Mouse (Mus musculus) cerebellum, adult 2 months (tissue): Measurements from ENCODE around the gene Cdkn1a. TPM values are rescaled to one million over a fixed set of nuclear protein-coding genes. Genes with fewer than 3 reads are reported as not detected.
"Not testable (repeated sequence)": the region's sequence is repeated elsewhere in the genome, so short reads cannot be mapped to it uniquely, and the experiment has no call there.

Experiments used
- DNase-seq, 2 experiments: peaks; one replicate each; pipeline ENCODE4 v3.0.0; 2021
- H3K27ac ChIP-seq: fragments of 200-500 bp; 2 replicates; pipeline ENCODE4 v1.5.1; 2012; ENCODE audit warnings: low read length, control low read depth, inconsistent platforms; ENCODE audit not compliant: insufficient read depth
- H3K27me3 ChIP-seq: fragments of 200-500 bp; 2 replicates; pipeline ENCODE4 v1.6.1; 2012; ENCODE audit warnings: inconsistent platforms, mild to moderate bottlenecking, low read length, moderate library complexity; ENCODE audit not compliant: control insufficient read depth, insufficient read depth
- H3K4me1 ChIP-seq: fragments of 200-500 bp; 2 replicates; pipeline ENCODE4 v1.6.1; 2011; ENCODE audit warnings: low read length; ENCODE audit not compliant: control insufficient read depth, insufficient read depth
- H3K4me3 ChIP-seq: fragments of 200-500 bp; replicated peaks from 2 replicates; pipeline ENCODE3; 2011; ENCODE audit warnings: mild to moderate bottlenecking, low read depth, low read length, control low read depth; ENCODE audit not compliant: insufficient read depth
- CTCF ChIP-seq: fragments of 200-500 bp; IDR thresholded peaks from 2 replicates; pipeline ENCODE4 v1.5.1; 2011; ENCODE audit warnings: low read depth, mild to moderate bottlenecking, control low read depth, low read length, moderate library complexity, borderline replicate concordance; ENCODE audit not compliant: insufficient read depth
- POLR2A ChIP-seq: fragments of 200-500 bp; IDR thresholded peaks from 2 replicates; pipeline ENCODE4 v1.6.1; 2011; ENCODE audit warnings: low read length, control low read depth, borderline replicate concordance; ENCODE audit not compliant: insufficient read depth
- WGBS: fragments of 180-500 bp; shearing (Covaris S2); methylation state at CpG from one replicate; pipeline ENCODE4 v1.1.7; 2018; 5-methylcytosine and 5-hydroxymethylcytosine counted together
- polyA plus RNA-seq: library from polyadenylated mRNA; depleted of rRNA; stranded (reverse); fragments of >200 nt; gene quantifications from 2 replicates; pipeline ENCODE4 v1.2.3, GENCODE M21; 2012; rRNA removed

The Cdkn1a gene
- 12.6 and 19.4 TPM in 2 replicates for polyA plus RNA-seq

DNA sequence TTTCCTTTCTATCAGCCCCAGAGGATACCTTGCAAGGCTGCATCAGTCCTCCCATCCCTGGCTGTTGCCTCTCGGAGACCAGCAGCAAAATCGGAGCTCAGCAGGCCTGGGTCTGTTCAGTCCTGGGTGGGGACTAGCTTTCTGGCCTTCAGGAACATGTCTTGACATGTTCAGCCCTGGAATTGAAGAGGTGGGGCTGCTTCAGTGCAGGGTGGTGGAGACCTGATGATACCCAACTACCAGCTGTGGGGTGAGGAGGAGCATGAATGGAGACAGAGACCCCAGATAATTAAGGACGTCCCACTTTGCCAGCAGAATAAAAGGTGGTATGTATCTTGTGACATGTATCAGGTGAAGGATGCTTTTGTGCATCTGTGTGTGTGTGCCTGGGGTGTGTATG, at the start of gene Cdkn1a:
Cdkn1a (plus strand) TSS at position 201 of the 400 bp plus-strand sequence.
- peaks cover 4% of the 10 kb centered on the region for H3K4me1 ChIP-seq
- H3K27me3 ChIP-seq: no peaks in the 10 kb centered on the region
- 93% methylated on average over 3 of the region's 3 CpGs for WGBS
- H3K27ac ChIP-seq: no peak within 1 kb of the TSS
- no peak for DNase-seq
- H3K4me3 ChIP-seq: no peak within 1 kb of the TSS
- TF ChIP-seq CTCF: no peak
- no peak for TF ChIP-seq POLR2A

DNA sequence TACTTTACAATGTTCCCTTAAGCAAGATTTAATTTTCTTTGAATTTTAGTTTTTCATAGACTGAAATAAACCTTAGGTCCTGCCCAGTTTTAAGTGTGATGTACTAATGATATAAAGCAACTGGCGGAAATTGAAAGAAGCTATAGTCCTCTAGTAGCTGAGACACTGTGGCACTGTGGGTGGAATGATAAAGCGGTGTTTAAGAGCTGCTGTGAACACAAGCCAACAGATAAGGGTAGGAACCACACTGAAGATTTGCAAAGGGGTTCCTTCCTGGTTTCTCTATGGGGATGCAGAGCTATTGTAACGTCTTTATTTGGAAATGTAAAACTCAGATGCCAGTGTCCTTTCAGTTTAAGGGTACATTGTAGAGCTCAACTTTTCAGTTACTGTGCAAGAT, 49.1 kb upstream of the Cdkn1a start:
- not testable (repeated sequence) for DNase-seq, H3K4me3 ChIP-seq, H3K27ac ChIP-seq, H3K27me3 ChIP-seq
- peaks cover 16% of the 10 kb centered on the region for H3K4me1 ChIP-seq
- WGBS: 76% methylated on average over 3 of the region's 3 CpGs

DNA sequence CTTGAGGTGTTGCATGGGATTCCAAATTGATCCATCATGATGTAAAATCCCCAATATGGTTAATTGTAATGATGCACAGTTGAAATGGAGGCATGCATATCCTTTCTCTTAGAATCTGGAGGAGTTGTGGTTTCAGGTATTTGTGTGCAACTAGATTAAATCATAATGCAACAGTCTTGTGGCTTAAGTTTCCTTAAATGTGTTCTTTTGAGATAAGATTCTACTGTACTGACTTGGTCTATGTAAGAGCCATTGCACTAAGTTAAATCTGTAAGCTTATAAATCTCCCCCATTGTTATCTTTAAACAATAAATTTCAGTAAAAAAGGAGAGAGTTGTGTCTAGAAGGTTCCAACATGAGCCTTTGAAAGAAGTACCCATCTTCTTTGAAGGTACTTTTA, 48.2 kb upstream of the Cdkn1a start:
- peaks cover 22% of the 10 kb centered on the region for H3K4me1 ChIP-seq
- no peak for TF ChIP-seq CTCF
- no peak for TF ChIP-seq POLR2A
- no peak overlapping the region for H3K27ac ChIP-seq
- no peak overlapping the region for H3K4me3 ChIP-seq
- no peaks in the 10 kb centered on the region for H3K27me3 ChIP-seq
- DNase-seq: no peak

DNA sequence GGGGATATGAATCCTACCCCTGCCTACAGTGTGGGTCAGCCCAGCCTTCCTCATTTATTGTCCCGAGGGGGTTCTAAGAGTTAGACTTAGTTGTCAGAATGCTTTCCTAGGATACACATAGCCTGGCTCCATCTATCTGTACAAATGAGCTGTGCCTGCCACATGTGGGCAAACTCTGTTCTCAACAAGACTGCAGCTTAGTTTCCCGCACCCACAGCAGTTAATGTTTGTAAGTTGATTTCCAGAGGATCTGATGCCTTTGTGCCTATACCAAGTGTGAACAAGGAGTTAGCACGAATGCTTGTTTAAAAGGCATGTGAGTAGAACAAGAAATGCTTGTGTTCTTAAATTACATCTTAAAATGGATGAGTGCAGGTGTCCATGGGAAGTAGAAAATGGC, 47.2 kb upstream of the Cdkn1a start:
- TF ChIP-seq POLR2A (no peak), CTCF (no peak)
- no peak for DNase-seq
- Histone ChIP-seq H3K27me3 (no peaks in the 10 kb centered on the region), H3K4me1 (peaks cover 20% of the 10 kb centered on the region), H3K27ac (no peak overlapping the region), H3K4me3 (no peak overlapping the region)
- 77% methylated on average over 3 of the region's 3 CpGs for WGBS

DNA sequence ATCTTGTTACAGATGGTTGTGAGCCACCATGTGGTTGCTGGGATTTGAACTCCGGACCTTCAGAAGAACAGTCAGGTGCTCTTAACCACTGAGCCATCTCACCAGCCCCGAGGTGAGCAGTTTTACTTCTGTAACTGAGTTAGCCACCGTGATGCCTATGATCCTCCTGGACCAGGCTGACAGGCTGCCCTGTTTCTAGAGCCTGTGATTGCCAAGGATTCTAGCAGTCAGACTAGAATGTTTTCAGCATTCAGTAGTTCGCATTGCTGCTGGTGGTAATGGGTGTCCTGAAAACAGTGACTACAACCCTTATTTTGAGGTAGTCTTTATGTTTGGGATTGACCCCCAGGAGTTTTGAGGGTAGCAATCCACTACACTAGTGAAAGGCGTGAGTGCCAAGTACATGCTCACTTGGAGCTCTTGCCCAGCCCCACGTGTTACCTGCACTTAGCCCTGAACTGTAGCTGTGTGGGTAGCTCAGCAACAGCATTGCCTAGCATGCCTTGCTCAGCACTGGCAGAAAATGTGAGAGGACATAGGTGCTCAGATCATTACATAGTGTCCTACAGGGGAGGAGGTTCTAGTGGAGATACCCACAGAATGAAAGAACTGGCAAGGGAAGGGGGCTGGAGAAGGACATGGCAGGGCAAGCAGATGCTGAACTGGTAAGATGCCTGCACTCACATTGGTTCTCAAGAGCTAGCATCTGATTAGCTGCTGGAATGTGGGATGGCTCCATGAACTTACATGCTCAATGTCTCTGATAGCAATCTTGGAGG, 46.4 kb upstream of the Cdkn1a start:
- no peak for DNase-seq
- TF ChIP-seq POLR2A: no peak
- no peak for TF ChIP-seq CTCF
- Histone ChIP-seq H3K4me1 (peaks cover 25% of the 10 kb centered on the region), H3K27me3 (no peaks in the 10 kb centered on the region), H3K27ac (no peak overlapping the region), H3K4me3 (no peak overlapping the region)
- WGBS: 69% methylated on average over 6 of the region's 6 CpGs

DNA sequence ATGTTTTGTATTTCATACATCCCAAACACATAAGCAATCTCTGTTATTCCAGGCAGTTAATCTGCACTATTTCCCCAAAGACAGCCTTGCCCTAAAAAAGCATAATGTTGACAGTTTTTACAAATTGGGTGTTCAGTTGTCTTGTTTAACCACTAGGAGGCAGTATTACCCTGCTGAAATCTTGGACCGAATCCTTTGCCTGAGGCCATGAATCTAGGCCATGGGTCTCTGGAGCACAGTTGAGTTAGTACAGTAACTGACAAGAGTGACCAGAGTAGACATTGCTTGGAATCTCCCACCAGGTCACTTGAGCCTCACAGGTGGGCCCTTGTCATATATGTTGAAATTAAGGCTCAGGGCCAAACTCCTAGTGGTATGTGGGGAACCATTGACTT, 45.9 kb upstream of the Cdkn1a start:
- TF ChIP-seq POLR2A: no peak
- TF ChIP-seq CTCF: peak; percentile 48; the same call in 1 of the 2 replicates
- DNase-seq: no peak
- WGBS: 14% methylated on average over 1 of the region's 1 CpGs
- Histone ChIP-seq H3K4me1 (peaks cover 28% of the 10 kb centered on the region), H3K27me3 (no peaks in the 10 kb centered on the region), H3K27ac (no peak overlapping the region), H3K4me3 (no peak overlapping the region)

DNA sequence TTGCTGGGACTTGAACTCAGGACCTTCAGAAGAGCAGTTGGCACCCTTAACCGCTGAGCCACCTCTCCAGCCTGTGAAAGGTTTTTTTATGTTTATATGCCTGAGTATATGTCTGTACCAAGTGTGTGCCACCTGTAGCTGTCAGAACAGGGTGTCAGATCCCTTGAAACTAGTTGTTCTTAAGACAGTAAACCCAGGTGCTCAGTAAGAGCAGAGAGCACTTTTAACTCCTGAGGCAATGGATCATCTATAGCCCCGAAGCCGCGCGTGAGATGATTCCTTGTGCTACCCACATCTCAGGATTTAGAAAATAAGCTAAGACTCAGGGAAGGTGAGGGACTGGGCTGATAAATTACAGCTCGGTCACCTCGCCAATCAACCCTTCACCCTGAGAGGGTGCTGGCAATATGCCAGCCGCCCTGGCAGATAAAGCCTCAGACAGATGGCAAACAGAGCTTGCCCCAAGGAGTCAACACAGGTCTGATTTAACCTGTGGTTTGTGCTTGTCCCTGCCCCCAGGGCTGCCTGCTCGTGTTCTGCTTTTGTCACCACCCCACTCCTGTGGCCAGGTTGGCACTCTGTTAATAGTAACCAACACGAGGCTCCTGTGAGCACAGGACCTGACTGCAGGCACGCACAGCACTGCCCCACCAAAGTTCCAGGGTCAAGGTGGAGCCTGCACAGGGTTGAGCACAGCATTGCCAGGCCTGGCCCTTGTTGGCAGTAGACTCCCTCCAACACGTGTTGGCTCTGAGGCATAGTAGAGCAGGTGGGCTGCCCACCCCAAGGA, 44.8 kb upstream of the Cdkn1a start:
- DNase-seq: peak; percentile 81 to 86
- WGBS: 18% methylated on average over 12 of the region's 12 CpGs
- Histone ChIP-seq H3K4me1 (peaks cover 32% of the 10 kb centered on the region), H3K27ac (peak overlapping the region; percentile 82), H3K27me3 (no peaks in the 10 kb centered on the region), H3K4me3 (no peak overlapping the region)
- TF ChIP-seq CTCF (no peak), POLR2A (no peak)

DNA sequence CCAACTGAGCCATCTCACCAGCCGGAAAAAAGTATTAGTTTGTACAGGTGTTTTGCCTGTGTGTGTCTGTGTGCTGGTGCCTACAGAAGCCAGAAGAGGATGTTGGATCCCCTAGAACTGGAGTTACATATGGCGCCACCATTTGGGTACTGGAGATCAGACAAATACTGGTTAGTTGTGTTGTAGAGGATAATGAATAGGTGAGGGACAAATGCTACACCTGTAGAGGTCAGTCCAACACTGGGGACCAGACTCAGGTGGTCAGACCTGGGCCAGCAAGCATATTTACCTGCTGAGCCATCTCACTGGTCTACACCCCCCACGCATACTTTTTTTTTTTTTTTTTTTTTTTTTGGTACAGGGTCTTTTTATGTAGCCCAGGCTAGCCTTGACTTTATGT, 43.9 kb upstream of the Cdkn1a start:
- no peak for TF ChIP-seq CTCF
- TF ChIP-seq POLR2A: no peak
- H3K4me3 ChIP-seq: no peak overlapping the region
- WGBS: 85% methylated on average over 3 of the region's 3 CpGs
- no peak for DNase-seq
- H3K4me1 ChIP-seq: peaks cover 35% of the 10 kb centered on the region
- no peaks in the 10 kb centered on the region for H3K27me3 ChIP-seq
- no peak overlapping the region for H3K27ac ChIP-seq
